Mouse (Mus musculus): ENCODE results near the gene Dyrk1a. TPM values are rescaled to one million over a fixed set of nuclear protein-coding genes. Genes with fewer than 3 reads are reported as not detected.

Gene Dyrk1a
- polyA plus RNA-seq, 1 experiment from 2014 or later, result 4.0 TPM

DNA sequence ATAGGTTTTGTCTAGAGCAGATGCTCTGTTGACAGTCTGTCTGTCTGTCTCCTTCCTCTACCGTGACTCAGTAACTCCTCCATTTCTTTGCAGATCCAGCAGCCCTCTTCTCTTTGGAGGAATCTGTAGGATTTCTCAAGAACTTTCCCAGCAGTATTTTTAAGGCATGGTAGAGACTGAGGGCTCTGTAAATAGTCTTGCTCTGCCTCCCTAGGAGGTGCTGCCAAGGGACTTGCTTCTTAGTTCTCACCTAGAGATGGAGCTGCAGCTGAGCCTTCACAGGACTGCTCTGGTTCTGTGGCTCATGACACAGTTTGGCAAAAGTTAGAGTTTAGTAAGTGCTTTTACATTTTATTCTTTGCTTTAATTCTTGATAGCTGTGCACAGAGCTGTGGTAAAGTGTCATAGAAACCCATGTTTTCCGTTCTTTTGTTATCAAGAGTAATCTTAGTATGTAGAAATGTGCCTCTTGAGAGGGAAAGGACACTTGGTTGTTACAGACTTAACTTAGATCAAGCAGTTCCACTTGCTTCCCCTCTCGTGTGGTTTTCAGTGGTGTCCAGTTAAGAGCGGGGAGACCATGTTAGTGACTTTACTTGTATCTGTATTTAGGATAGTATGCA, 82.4 kb downstream of the Dyrk1a start:
- Histone ChIP-seq H3K4me1 (ENCODE audit: control insufficient read depth, low read depth, low read length) (peaks cover 8% of the 10 kb centered on the region), H3K4me3 (ENCODE audit: low read depth, low read length) (no peak overlapping the region), H3K27ac (ENCODE audit: low read length) (no peak overlapping the region), H3K9ac (ENCODE audit: low read depth, low read length) (no peak overlapping the region), H3K27me3 (ENCODE audit: control insufficient read depth, insufficient read depth, low read depth, low read length) (no peaks in the 10 kb centered on the region), H3K4me2 (ENCODE audit: low read depth, low read length) (no peak overlapping the region), H3K9me3 (replicated peaks; ENCODE audit: control insufficient read depth, low read length) (no peaks in the 10 kb centered on the region), H3K36me3 (ENCODE audit: control insufficient read depth, insufficient read depth) (no peaks in the 10 kb centered on the region)
- no peak for ATAC-seq (ENCODE audit: low read depth)
- WGBS (ENCODE audit: insufficient replicate concordance), result 51% methylated on average over 4 of the region's 4 CpGs

DNA sequence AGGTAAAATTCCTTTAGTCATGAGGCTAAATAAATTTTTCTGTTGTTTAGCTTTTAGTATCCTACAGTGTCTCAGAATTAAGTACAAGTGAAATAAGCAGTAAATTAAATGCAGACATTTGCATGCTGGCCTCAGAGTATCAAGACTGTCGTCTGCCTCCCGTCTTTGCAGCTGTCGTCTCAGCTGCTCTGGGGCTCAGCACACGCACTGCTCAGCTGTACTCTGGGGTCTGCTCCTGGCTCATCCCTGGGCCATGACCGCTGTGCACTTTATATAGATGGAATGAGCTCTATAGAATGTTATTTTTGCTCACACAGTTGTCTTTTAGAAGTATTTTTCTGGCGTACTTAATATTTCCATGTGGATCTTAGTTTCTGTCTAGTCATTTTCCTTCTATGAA, 85.3 kb downstream of the Dyrk1a start:
- ATAC-seq (ENCODE audit: low read depth), result no peak
- H3K9me3 ChIP-seq (replicated peaks; ENCODE audit: control insufficient read depth, low read length), result no peaks in the 10 kb centered on the region
- no peaks in the 10 kb centered on the region for H3K4me1 ChIP-seq (ENCODE audit: control insufficient read depth, low read depth, low read length)
- no peak overlapping the region for H3K4me2 ChIP-seq (ENCODE audit: low read depth, low read length)
- peaks cover 2% of the 10 kb centered on the region for H3K36me3 ChIP-seq (ENCODE audit: control insufficient read depth, insufficient read depth)
- no peaks in the 10 kb centered on the region for H3K27me3 ChIP-seq (ENCODE audit: control insufficient read depth, insufficient read depth, low read depth, low read length)
- no peak overlapping the region for H3K9ac ChIP-seq (ENCODE audit: low read depth, low read length)
- no peak overlapping the region for H3K27ac ChIP-seq (ENCODE audit: low read length)
- WGBS (ENCODE audit: insufficient replicate concordance), result 86% methylated on average over 6 of the region's 6 CpGs
- no peak overlapping the region for H3K4me3 ChIP-seq (ENCODE audit: low read depth, low read length)

DNA sequence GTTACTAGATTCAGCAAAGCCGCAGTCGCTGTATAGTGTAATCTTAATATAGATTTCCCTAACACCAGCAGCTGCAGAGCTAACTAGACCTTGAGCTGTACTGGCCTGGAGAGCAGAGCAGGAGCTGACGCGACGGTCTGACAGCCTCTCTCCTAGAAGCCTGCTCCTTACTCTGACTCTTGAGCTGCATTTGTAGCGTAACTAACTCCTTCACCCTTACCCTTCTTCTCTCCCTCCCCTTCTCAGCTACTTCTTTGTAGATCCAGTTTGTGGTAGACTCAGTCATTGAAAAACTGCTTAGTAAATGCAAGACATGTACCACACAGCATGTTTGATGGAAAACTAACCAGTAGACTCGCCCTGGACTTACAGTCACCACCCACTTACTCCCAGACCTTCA, 87.1 kb downstream of the Dyrk1a start:
- peaks cover 7% of the 10 kb centered on the region for H3K36me3 ChIP-seq (ENCODE audit: control insufficient read depth, insufficient read depth)
- no peak overlapping the region for H3K27ac ChIP-seq (ENCODE audit: low read length)
- H3K9me3 ChIP-seq (replicated peaks; ENCODE audit: control insufficient read depth, low read length), result no peaks in the 10 kb centered on the region
- ATAC-seq (ENCODE audit: low read depth), result no peak
- no peak overlapping the region for H3K4me2 ChIP-seq (ENCODE audit: low read depth, low read length)
- WGBS (ENCODE audit: insufficient replicate concordance), result 85% methylated on average over 7 of the region's 7 CpGs
- no peak overlapping the region for H3K4me3 ChIP-seq (ENCODE audit: low read depth, low read length)
- no peak overlapping the region for H3K9ac ChIP-seq (ENCODE audit: low read depth, low read length)
- H3K27me3 ChIP-seq (ENCODE audit: control insufficient read depth, insufficient read depth, low read depth, low read length), result no peaks in the 10 kb centered on the region
- H3K4me1 ChIP-seq (ENCODE audit: control insufficient read depth, low read depth, low read length), result no peaks in the 10 kb centered on the region

DNA sequence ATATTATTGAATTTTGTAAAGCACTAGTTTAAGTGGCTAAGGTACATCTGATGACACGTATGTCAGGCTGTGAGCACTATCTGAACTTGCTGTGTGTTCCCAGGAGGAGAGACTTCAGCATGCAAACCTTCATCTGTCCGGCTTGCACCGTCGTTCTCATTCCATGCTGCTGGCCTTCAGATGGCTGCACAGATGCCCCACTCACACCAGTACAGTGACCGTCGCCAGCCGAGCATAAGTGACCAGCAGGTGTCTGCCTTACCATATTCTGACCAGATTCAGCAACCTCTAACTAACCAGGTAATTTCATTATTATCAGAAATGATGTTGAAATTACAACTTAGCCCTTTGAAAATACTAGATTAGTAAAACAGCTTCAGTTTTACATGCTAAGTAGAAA, 89.6 kb downstream of the Dyrk1a start:
- no peak overlapping the region for H3K4me3 ChIP-seq (ENCODE audit: low read depth, low read length)
- no peaks in the 10 kb centered on the region for H3K9me3 ChIP-seq (replicated peaks; ENCODE audit: control insufficient read depth, low read length)
- H3K27me3 ChIP-seq (ENCODE audit: control insufficient read depth, insufficient read depth, low read depth, low read length), result no peaks in the 10 kb centered on the region
- no peak overlapping the region for H3K27ac ChIP-seq (ENCODE audit: low read length)
- H3K4me2 ChIP-seq (ENCODE audit: low read depth, low read length), result no peak overlapping the region
- no peaks in the 10 kb centered on the region for H3K4me1 ChIP-seq (ENCODE audit: control insufficient read depth, low read depth, low read length)
- 88% methylated on average over 7 of the region's 7 CpGs for WGBS (ENCODE audit: insufficient replicate concordance)
- no peak for ATAC-seq (ENCODE audit: low read depth)
- peaks cover 7% of the 10 kb centered on the region for H3K36me3 ChIP-seq (ENCODE audit: control insufficient read depth, insufficient read depth)
- no peak overlapping the region for H3K9ac ChIP-seq (ENCODE audit: low read depth, low read length)

DNA sequence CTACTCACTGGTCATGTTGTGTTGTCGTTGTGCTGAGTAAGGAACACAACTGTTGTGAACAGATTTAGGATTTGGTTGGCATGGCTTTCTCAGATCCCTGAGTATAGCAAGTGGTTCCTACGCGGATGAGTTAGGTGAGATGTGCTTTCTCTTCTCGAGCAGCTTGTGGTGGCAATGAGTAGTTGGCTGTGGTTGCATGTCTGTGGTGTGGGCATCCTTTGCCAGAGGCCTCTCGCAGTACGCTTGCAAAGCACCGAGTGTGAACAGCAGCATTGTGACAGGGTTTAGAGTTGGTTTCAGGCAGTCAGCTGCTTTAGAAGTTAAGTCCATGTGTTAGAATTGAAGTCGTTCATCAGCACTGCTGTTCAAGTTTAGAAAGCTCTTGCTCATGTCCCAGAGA, 90.4 kb downstream of the Dyrk1a start:
- Histone ChIP-seq H3K27me3 (ENCODE audit: control insufficient read depth, insufficient read depth, low read depth, low read length) (no peaks in the 10 kb centered on the region), H3K9ac (ENCODE audit: low read depth, low read length) (no peak overlapping the region), H3K36me3 (ENCODE audit: control insufficient read depth, insufficient read depth) (peaks cover 11% of the 10 kb centered on the region), H3K4me3 (ENCODE audit: low read depth, low read length) (no peak overlapping the region), H3K27ac (ENCODE audit: low read length) (no peak overlapping the region), H3K9me3 (replicated peaks; ENCODE audit: control insufficient read depth, low read length) (no peaks in the 10 kb centered on the region), H3K4me1 (ENCODE audit: control insufficient read depth, low read depth, low read length) (no peaks in the 10 kb centered on the region), H3K4me2 (ENCODE audit: low read depth, low read length) (no peak overlapping the region)
- ATAC-seq (ENCODE audit: low read depth), result no peak
- WGBS (ENCODE audit: insufficient replicate concordance), result 84% methylated on average over 8 of the region's 8 CpGs

DNA sequence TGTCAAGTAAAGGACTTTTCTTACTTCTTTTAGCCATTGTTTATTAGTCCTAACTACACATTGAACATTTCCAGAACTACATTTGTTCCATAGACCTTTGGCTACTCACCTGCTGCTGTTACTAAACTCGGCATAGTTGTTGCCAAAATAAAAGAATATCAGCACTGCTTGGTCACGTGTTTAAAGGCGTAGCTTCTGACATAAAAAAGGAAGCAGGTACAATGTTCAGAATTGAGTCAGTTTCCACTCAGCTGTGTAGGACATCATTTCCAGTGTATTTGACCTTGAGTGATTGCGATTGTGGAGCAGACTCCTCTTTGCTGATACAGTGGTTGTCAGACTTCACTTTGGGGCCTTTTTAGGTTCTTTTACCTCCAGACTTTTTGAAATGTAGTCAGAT, 97.7 kb downstream of the Dyrk1a start:
- H3K4me1 ChIP-seq (ENCODE audit: control insufficient read depth, low read depth, low read length), result no peaks in the 10 kb centered on the region
- H3K9me3 ChIP-seq (replicated peaks; ENCODE audit: control insufficient read depth, low read length), result no peaks in the 10 kb centered on the region
- H3K27me3 ChIP-seq (ENCODE audit: control insufficient read depth, insufficient read depth, low read depth, low read length), result no peaks in the 10 kb centered on the region
- WGBS (ENCODE audit: insufficient replicate concordance), result 81% methylated on average over 4 of the region's 4 CpGs
- H3K4me3 ChIP-seq (ENCODE audit: low read depth, low read length), result no peak overlapping the region
- no peak overlapping the region for H3K4me2 ChIP-seq (ENCODE audit: low read depth, low read length)
- no peak overlapping the region for H3K9ac ChIP-seq (ENCODE audit: low read depth, low read length)
- H3K27ac ChIP-seq (ENCODE audit: low read length), result no peak overlapping the region
- peaks cover 39% of the 10 kb centered on the region for H3K36me3 ChIP-seq (ENCODE audit: control insufficient read depth, insufficient read depth)
- ATAC-seq (ENCODE audit: low read depth), result no peak

DNA sequence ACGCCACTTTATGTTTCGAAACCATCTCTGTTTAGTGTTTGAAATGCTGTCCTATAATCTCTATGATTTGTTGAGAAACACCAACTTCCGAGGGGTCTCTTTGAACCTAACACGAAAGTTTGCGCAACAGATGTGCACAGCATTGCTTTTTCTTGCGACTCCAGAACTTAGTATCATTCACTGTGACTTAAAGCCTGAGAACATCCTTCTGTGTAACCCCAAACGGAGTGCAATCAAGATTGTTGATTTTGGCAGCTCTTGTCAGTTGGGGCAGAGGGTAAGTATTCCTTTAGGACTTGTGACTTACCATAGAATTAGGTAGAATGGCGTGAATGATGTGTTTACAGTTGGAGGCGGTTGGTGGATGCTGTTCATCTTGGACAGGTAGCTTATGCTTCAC, 101.5 kb downstream of the Dyrk1a start:
- no peak for ATAC-seq (ENCODE audit: low read depth)
- H3K4me1 ChIP-seq (ENCODE audit: control insufficient read depth, low read depth, low read length), result no peaks in the 10 kb centered on the region
- 79% methylated on average over 9 of the region's 9 CpGs for WGBS (ENCODE audit: insufficient replicate concordance)

DNA sequence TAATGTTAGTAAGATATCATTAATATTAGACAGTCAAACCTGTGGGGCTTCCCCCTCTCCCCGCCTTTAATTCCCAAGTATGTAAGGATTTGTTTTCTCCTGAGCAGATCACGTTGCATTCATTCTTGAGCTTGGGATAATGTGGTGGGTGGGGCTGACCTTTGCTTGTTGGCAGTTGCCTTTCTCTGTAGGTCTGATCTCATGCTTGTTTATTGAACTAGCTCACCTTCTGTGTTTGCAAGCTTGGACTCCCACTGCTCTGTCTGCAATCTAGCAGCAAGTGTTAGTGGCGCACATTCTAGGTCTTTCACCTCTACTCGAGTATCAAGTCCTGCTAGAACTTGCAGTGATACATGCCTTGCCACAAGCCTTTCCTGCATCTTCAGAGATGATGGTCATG, 111.1 kb downstream of the Dyrk1a start:
- H3K9ac ChIP-seq (ENCODE audit: low read depth, low read length), result no peak overlapping the region
- H3K9me3 ChIP-seq (replicated peaks; ENCODE audit: control insufficient read depth, low read length), result no peaks in the 10 kb centered on the region
- no peak overlapping the region for H3K4me3 ChIP-seq (ENCODE audit: low read depth, low read length)
- H3K27ac ChIP-seq (ENCODE audit: low read length), result no peak overlapping the region
- peaks cover 16% of the 10 kb centered on the region for H3K36me3 ChIP-seq (ENCODE audit: control insufficient read depth, insufficient read depth)
- no peak overlapping the region for H3K4me2 ChIP-seq (ENCODE audit: low read depth, low read length)
- no peaks in the 10 kb centered on the region for H3K27me3 ChIP-seq (ENCODE audit: control insufficient read depth, insufficient read depth, low read depth, low read length)
- no peaks in the 10 kb centered on the region; the same call in 1 of the 2 replicates for H3K4me1 ChIP-seq (ENCODE audit: control insufficient read depth, low read depth, low read length)
- 66% methylated on average over 4 of the region's 4 CpGs for WGBS (ENCODE audit: insufficient replicate concordance)
- ATAC-seq (ENCODE audit: low read depth), result peak; percentile 64

More for the DNA sequence above, 101.5 kb downstream of the Dyrk1a start:
- H3K36me3 ChIP-seq (ENCODE audit: control insufficient read depth, insufficient read depth), result peaks cover 40% of the 10 kb centered on the region
- no peak overlapping the region for H3K9ac ChIP-seq (ENCODE audit: low read depth, low read length)
- no peak overlapping the region for H3K4me2 ChIP-seq (ENCODE audit: low read depth, low read length)
- H3K9me3 ChIP-seq (replicated peaks; ENCODE audit: control insufficient read depth, low read length), result no peaks in the 10 kb centered on the region
- no peak overlapping the region for H3K27ac ChIP-seq (ENCODE audit: low read length)
- no peak overlapping the region for H3K4me3 ChIP-seq (ENCODE audit: low read depth, low read length)
- no peaks in the 10 kb centered on the region for H3K27me3 ChIP-seq (ENCODE audit: control insufficient read depth, insufficient read depth, low read depth, low read length)

DNA sequence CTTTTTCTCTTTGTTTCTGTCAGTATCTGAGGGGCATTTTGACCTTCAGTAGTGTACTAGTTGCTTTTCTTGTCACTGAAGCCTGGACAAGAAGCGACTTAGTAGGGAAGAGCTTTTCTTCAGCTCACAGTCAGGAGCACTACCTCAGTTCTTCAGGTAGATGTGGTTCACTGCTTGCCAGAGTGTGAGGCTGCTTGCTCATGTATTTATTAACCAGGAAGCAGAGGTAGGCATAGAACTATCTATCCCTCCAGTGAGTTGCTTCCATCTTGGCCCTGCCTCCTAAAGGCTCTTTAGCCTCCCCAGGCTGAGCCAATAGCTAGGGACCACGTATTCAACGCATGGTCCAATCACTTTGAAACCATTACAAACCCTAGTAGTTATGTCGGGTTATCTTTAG, 112.0 kb downstream of the Dyrk1a start:
- no peaks in the 10 kb centered on the region for H3K9me3 ChIP-seq (replicated peaks; ENCODE audit: control insufficient read depth, low read length)
- H3K36me3 ChIP-seq (ENCODE audit: control insufficient read depth, insufficient read depth), result peaks cover 25% of the 10 kb centered on the region
- H3K27ac ChIP-seq (ENCODE audit: low read length), result no peak overlapping the region
- no peak for ATAC-seq (ENCODE audit: low read depth)
- H3K4me2 ChIP-seq (ENCODE audit: low read depth, low read length), result no peak overlapping the region
- WGBS (ENCODE audit: insufficient replicate concordance), result 85% methylated on average over 4 of the region's 4 CpGs
- no peaks in the 10 kb centered on the region for H3K27me3 ChIP-seq (ENCODE audit: control insufficient read depth, insufficient read depth, low read depth, low read length)
- no peak overlapping the region for H3K4me3 ChIP-seq (ENCODE audit: low read depth, low read length)
- H3K4me1 ChIP-seq (ENCODE audit: control insufficient read depth, low read depth, low read length), result no peaks in the 10 kb centered on the region; the same call in 1 of the 2 replicates
- H3K9ac ChIP-seq (ENCODE audit: low read depth, low read length), result no peak overlapping the region

Data from liver, embryonic 16.5 days (tissue).